Mouse (Mus musculus): ENCODE results near the gene Higd1c. TPM values are rescaled to one million over a fixed set of nuclear protein-coding genes. Genes with fewer than 3 reads are reported as not detected.

The Higd1c gene
- total and polyA plus RNA-seq, 2 experiments from 2014 or later = not detected

GRCm38 (mm10) chr15:100423916-100424315 is 59.6 kb downstream of the Higd1c start:
- H3K36me3 ChIP-seq (replicated peaks; ENCODE audit: control insufficient read depth, insufficient read depth, low read length) = no peaks in the 10 kb centered on the region
- H3K27ac ChIP-seq (ENCODE audit: low read depth) = no peak overlapping the region
- peak overlapping the region; percentile 83 for H3K4me3 ChIP-seq (ENCODE audit: low read depth, low read length)
- TF ChIP-seq EP300 (IDR thresholded peaks at IDR 0.05; ENCODE audit: low read depth) (no peak), CTCF (IDR thresholded peaks at IDR 0.05; ENCODE audit: low read depth) (no peak)
- peaks cover 12% of the 10 kb centered on the region; the same call in 1 of the 2 replicates for H3K27me3 ChIP-seq (ENCODE audit: control insufficient read depth, insufficient read depth, low read length)
- H3K9ac ChIP-seq (replicated peaks; ENCODE audit: low read depth, low read length) = peak overlapping the region; percentile 11; the same call in 1 of the 2 replicates
- no peak for ATAC-seq (ENCODE audit: insufficient read depth, low read depth)
- peaks cover 23% of the 10 kb centered on the region for H3K4me1 ChIP-seq (ENCODE audit: control insufficient read depth, insufficient read depth)
- H3K9me3 ChIP-seq (replicated peaks; ENCODE audit: control insufficient read depth, low read length) = no peaks in the 10 kb centered on the region
- H3K4me2 ChIP-seq (ENCODE audit: low read depth, low read length) = peak overlapping the region; percentile 89
- WGBS = 6% methylated on average over 14 of the region's 14 CpGs
- DNase-seq (ENCODE audit: low spot score) = no peak

DNA sequence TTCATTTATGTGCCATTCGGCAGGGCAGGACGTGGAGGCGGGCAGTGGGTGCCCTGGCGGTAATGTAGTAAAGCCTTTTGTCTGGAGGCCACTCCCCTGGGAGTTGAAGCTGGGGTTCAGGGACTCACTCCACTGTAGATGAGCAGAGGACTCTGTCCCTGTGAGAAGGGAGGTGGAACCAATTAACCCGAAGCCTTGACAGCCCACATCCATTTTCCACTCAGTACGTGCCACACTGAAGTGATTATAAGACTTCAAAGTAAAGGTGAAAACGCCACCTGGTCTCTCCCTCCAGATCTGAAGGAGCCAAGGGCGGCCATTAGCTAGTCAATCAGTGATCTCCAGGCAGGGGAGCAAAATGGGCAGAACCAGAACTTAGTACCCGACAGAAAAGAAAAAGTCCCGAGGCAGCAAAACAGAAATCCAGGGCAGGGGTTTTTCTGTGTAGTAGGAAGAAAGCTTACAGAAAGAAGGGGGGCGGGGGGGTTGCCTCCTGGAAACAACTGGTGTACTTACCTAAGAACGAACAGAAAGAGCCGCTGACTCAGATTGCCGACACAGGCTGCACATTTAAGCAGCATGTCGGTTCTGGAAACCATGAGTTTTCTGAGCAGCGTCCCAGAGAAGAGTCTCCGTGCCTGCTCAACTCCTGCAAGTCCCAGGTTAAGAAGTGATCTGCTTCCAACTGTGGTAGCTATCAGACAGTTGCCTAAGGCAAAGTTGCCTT is 60.2 kb downstream of the Higd1c start, which contains the start of gene Slc11a2:
Gene Slc11a2 (minus strand): TSS at position 677 of the 727 bp plus-strand sequence.
- TF ChIP-seq EP300 (IDR thresholded peaks at IDR 0.05; ENCODE audit: low read depth) (no peak), CTCF (IDR thresholded peaks at IDR 0.05; ENCODE audit: low read depth) (no peak)
- peaks cover 12% of the 10 kb centered on the region; the same call in 1 of the 2 replicates for H3K27me3 ChIP-seq (ENCODE audit: control insufficient read depth, insufficient read depth, low read length)
- no peak within 1 kb of the TSS for H3K27ac ChIP-seq (ENCODE audit: low read depth)
- ATAC-seq (ENCODE audit: insufficient read depth, low read depth) (no peak), DNase-seq (ENCODE audit: low spot score) (no peak)
- H3K9me3 ChIP-seq (replicated peaks; ENCODE audit: control insufficient read depth, low read length) = no peaks in the 10 kb centered on the region
- peak within 1 kb of the TSS; percentile 11; the same call in 1 of the 2 replicates for H3K9ac ChIP-seq (replicated peaks; ENCODE audit: low read depth, low read length)
- H3K4me1 ChIP-seq (ENCODE audit: control insufficient read depth, insufficient read depth) = peaks cover 20% of the 10 kb centered on the region
- H3K4me2 ChIP-seq (ENCODE audit: low read depth, low read length) = peak within 1 kb of the TSS; percentile 89
- 33% methylated on average over 17 of the region's 17 CpGs for WGBS
- H3K36me3 ChIP-seq (replicated peaks; ENCODE audit: control insufficient read depth, insufficient read depth, low read length) = no peaks in the 10 kb centered on the region
- H3K4me3 ChIP-seq (ENCODE audit: low read depth, low read length) = peak within 1 kb of the TSS; percentile 83

DNA sequence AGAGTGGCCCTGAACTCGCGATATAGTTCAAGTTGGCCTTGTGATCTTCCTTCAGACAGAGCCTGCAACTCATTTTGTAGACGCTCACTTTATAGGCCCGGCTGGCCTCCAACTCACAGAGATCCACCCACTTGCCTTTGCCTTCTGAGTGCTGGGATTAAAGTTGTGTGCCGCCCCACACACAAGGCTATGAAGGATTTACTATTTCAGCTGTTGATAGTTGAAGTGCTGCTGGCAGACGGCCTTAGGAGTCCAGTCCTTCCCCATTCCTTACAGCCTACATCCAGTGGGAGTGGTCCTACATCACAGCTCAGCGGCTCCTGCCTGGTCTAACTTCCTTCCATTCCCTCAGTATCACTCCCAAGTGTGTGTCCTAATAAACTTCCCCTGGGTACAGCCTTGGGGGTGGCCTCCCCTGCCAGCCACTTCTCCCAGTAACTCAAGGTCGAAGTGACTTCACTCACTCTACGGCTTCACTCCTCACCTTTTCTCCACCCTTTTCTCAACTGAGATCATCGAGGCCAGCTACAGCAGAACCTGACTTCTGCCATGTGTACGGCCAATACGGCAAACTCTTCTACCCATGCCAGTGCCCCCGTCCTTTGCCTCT is 64.1 kb downstream of the Higd1c start:
- H3K9ac ChIP-seq (replicated peaks; ENCODE audit: low read depth, low read length) = no peak overlapping the region
- peaks cover 9% of the 10 kb centered on the region for H3K4me1 ChIP-seq (ENCODE audit: control insufficient read depth, insufficient read depth)
- H3K36me3 ChIP-seq (replicated peaks; ENCODE audit: control insufficient read depth, insufficient read depth, low read length) = no peaks in the 10 kb centered on the region
- TF ChIP-seq EP300 (IDR thresholded peaks at IDR 0.05; ENCODE audit: low read depth) = no peak
- WGBS = 50% methylated on average over 13 of the region's 13 CpGs
- H3K4me3 ChIP-seq (ENCODE audit: low read depth, low read length) = no peak overlapping the region
- peak; percentile 60 for DNase-seq (ENCODE audit: low spot score)
- no peak overlapping the region for H3K4me2 ChIP-seq (ENCODE audit: low read depth, low read length)
- peak; percentile 64; the same call in 1 of the 2 replicates for ATAC-seq (ENCODE audit: insufficient read depth, low read depth)
- no peak overlapping the region for H3K27ac ChIP-seq (ENCODE audit: low read depth)
- H3K9me3 ChIP-seq (replicated peaks; ENCODE audit: control insufficient read depth, low read length) = no peaks in the 10 kb centered on the region
- H3K27me3 ChIP-seq (ENCODE audit: control insufficient read depth, insufficient read depth, low read length) = peaks cover 11% of the 10 kb centered on the region; the same call in 1 of the 2 replicates

DNA sequence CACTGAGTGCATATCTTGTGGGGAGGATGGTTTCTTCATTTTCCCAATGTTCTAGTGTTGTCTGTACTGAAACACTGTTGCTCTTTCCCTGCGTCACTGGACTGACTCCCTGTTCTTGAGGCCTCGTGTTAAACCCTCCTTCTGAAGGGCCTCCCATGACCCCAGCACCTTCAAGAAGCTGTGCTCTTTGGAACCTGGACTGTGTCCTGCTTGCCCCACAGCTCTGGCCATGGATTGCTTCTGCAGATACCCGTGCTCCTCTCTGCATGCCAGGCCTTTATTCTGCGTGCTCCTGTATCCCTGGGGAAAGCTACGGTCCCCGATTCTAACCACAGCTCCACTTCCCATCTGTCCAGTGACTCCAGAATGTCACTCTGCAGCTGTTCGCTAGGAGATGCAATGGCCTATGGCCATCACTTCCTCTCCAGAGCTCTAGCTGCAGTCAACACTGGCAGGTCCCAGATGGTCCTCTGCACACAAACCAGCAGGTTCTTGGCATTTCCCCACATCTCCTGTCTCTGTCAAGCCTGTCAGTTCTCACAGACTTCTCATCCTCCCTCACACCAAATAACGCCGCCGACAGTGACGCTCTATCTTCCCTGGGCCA is 65.7 kb downstream of the Higd1c start:
- no peak overlapping the region for H3K9ac ChIP-seq (replicated peaks; ENCODE audit: low read depth, low read length)
- 61% methylated on average over 11 of the region's 11 CpGs for WGBS
- no peak overlapping the region for H3K4me3 ChIP-seq (ENCODE audit: low read depth, low read length)
- no peaks in the 10 kb centered on the region for H3K36me3 ChIP-seq (replicated peaks; ENCODE audit: control insufficient read depth, insufficient read depth, low read length)
- no peaks in the 10 kb centered on the region for H3K4me1 ChIP-seq (ENCODE audit: control insufficient read depth, insufficient read depth)
- no peaks in the 10 kb centered on the region for H3K9me3 ChIP-seq (replicated peaks; ENCODE audit: control insufficient read depth, low read length)
- DNase-seq (ENCODE audit: low spot score) (no peak), ATAC-seq (ENCODE audit: insufficient read depth, low read depth) (peak; percentile 24; the same call in 1 of the 2 replicates)
- no peak overlapping the region for H3K4me2 ChIP-seq (ENCODE audit: low read depth, low read length)
- H3K27me3 ChIP-seq (ENCODE audit: control insufficient read depth, insufficient read depth, low read length) = no peaks in the 10 kb centered on the region
- no peak overlapping the region for H3K27ac ChIP-seq (ENCODE audit: low read depth)
- no peak for TF ChIP-seq CTCF (IDR thresholded peaks at IDR 0.05; ENCODE audit: low read depth)
- TF ChIP-seq EP300 (IDR thresholded peaks at IDR 0.05; ENCODE audit: low read depth) = no peak

GRCm38 (mm10) chr15:100433234-100433633 is 68.9 kb downstream of the Higd1c start:
- no peak overlapping the region for H3K27ac ChIP-seq (ENCODE audit: low read depth)
- TF ChIP-seq EP300 (IDR thresholded peaks at IDR 0.05; ENCODE audit: low read depth) (no peak), CTCF (IDR thresholded peaks at IDR 0.05; ENCODE audit: low read depth) (no peak)
- no peaks in the 10 kb centered on the region for H3K9me3 ChIP-seq (replicated peaks; ENCODE audit: control insufficient read depth, low read length)
- no peak overlapping the region for H3K4me3 ChIP-seq (ENCODE audit: low read depth, low read length)
- H3K27me3 ChIP-seq (ENCODE audit: control insufficient read depth, insufficient read depth, low read length) = no peaks in the 10 kb centered on the region
- H3K4me2 ChIP-seq (ENCODE audit: low read depth, low read length) = no peak overlapping the region
- no peak for ATAC-seq (ENCODE audit: insufficient read depth, low read depth)
- no peaks in the 10 kb centered on the region for H3K4me1 ChIP-seq (ENCODE audit: control insufficient read depth, insufficient read depth)
- H3K36me3 ChIP-seq (replicated peaks; ENCODE audit: control insufficient read depth, insufficient read depth, low read length) = no peaks in the 10 kb centered on the region
- H3K9ac ChIP-seq (replicated peaks; ENCODE audit: low read depth, low read length) = no peak overlapping the region
- DNase-seq (ENCODE audit: low spot score) = no peak
- whole genome bisulfite sequencing = 63% methylated on average over 4 of the region's 4 CpGs

Other genes with a start within 250 kb of the Higd1c start
- 12.1 and 51.4 TPM in 2 replicates for gene Atf1, start 136.7 kb upstream of the Higd1c start, total RNA-seq (2014; rRNA removed; ENCODE audit: low replicate concordance)
- 33.1 and 33.9 TPM in 2 replicates for gene Atf1, start 136.7 kb upstream of the Higd1c start, polyA plus RNA-seq (2015; fragmentation: Nextera tagmentation; extraction: Ambion mirVana)
- gene Tmprss12, start 83.7 kb upstream of the Higd1c start, total RNA-seq (2014; rRNA removed; ENCODE audit: low replicate concordance) = not detected in 2 replicates
- not detected in 2 replicates for gene Tmprss12, start 83.7 kb upstream of the Higd1c start, polyA plus RNA-seq (2015; fragmentation: Nextera tagmentation; extraction: Ambion mirVana)
- gene Mettl7a1, start 60.4 kb upstream of the Higd1c start, total RNA-seq (2014; rRNA removed; ENCODE audit: low replicate concordance) = 23.6 and 31.0 TPM in 2 replicates
- 7.0 and 7.1 TPM in 2 replicates for gene Mettl7a1, start 60.4 kb upstream of the Higd1c start, polyA plus RNA-seq (2015; fragmentation: Nextera tagmentation; extraction: Ambion mirVana)
- gene Mettl7a3, start 29.6 kb upstream of the Higd1c start, total RNA-seq (2014; rRNA removed; ENCODE audit: low replicate concordance) = 0.08 TPM in 1 of 2 replicates, not detected in the other
- not detected in 2 replicates for gene Mettl7a3, start 29.6 kb upstream of the Higd1c start, polyA plus RNA-seq (2015; fragmentation: Nextera tagmentation; extraction: Ambion mirVana)
- not detected in 2 replicates for gene Methig1, start 11.4 kb upstream of the Higd1c start, total RNA-seq (2014; rRNA removed; ENCODE audit: low replicate concordance)
- gene Methig1, start 11.4 kb upstream of the Higd1c start, polyA plus RNA-seq (2015; fragmentation: Nextera tagmentation; extraction: Ambion mirVana) = not detected in 2 replicates
- gene Mettl7a2, start 11.3 kb upstream of the Higd1c start, total RNA-seq (2014; rRNA removed; ENCODE audit: low replicate concordance) = not detected in 2 replicates
- not detected in 2 replicates for gene Mettl7a2, start 11.3 kb upstream of the Higd1c start, polyA plus RNA-seq (2015; fragmentation: Nextera tagmentation; extraction: Ambion mirVana)
- not detected in 2 replicates for gene Gm5475, start 57.6 kb downstream of the Higd1c start, total RNA-seq (2014; rRNA removed; ENCODE audit: low replicate concordance)
- 0.04 TPM in 1 of 2 replicates, not detected in the other for gene Gm5475, start 57.6 kb downstream of the Higd1c start, polyA plus RNA-seq (2015; fragmentation: Nextera tagmentation; extraction: Ambion mirVana)
- gene Slc11a2, start 60.5 kb downstream of the Higd1c start, total RNA-seq (2014; rRNA removed; ENCODE audit: low replicate concordance) = 18.0 and 66.7 TPM in 2 replicates
- 12.0 and 13.9 TPM in 2 replicates for gene Slc11a2, start 60.5 kb downstream of the Higd1c start, polyA plus RNA-seq (2015; fragmentation: Nextera tagmentation; extraction: Ambion mirVana)
- 18.5 and 25.5 TPM in 2 replicates for gene Letmd1, start 104.5 kb downstream of the Higd1c start, total RNA-seq (2014; rRNA removed; ENCODE audit: low replicate concordance)
- gene Letmd1, start 104.5 kb downstream of the Higd1c start, polyA plus RNA-seq (2015; fragmentation: Nextera tagmentation; extraction: Ambion mirVana) = 7.5 and 7.6 TPM in 2 replicates
- 5.1 and 6.0 TPM in 2 replicates for gene Csrnp2, start 130.9 kb downstream of the Higd1c start, total RNA-seq (2014; rRNA removed; ENCODE audit: low replicate concordance)
- 4.6 and 5.0 TPM in 2 replicates for gene Csrnp2, start 130.9 kb downstream of the Higd1c start, polyA plus RNA-seq (2015; fragmentation: Nextera tagmentation; extraction: Ambion mirVana)
- 9.9 and 11.0 TPM in 2 replicates for gene Tfcp2, start 187.5 kb downstream of the Higd1c start, total RNA-seq (2014; rRNA removed; ENCODE audit: low replicate concordance)
- 11.2 and 13.9 TPM in 2 replicates for gene Tfcp2, start 187.5 kb downstream of the Higd1c start, polyA plus RNA-seq (2015; fragmentation: Nextera tagmentation; extraction: Ambion mirVana)
- gene Pou6f1, start 235.4 kb downstream of the Higd1c start, total RNA-seq (2014; rRNA removed; ENCODE audit: low replicate concordance) = 6.0 and 18.8 TPM in 2 replicates
- 3.2 and 5.2 TPM in 2 replicates for gene Pou6f1, start 235.4 kb downstream of the Higd1c start, polyA plus RNA-seq (2015; fragmentation: Nextera tagmentation; extraction: Ambion mirVana)